7 mouse cellular contexts compared by ENCODE assay signal in the genomic region with DNA sequence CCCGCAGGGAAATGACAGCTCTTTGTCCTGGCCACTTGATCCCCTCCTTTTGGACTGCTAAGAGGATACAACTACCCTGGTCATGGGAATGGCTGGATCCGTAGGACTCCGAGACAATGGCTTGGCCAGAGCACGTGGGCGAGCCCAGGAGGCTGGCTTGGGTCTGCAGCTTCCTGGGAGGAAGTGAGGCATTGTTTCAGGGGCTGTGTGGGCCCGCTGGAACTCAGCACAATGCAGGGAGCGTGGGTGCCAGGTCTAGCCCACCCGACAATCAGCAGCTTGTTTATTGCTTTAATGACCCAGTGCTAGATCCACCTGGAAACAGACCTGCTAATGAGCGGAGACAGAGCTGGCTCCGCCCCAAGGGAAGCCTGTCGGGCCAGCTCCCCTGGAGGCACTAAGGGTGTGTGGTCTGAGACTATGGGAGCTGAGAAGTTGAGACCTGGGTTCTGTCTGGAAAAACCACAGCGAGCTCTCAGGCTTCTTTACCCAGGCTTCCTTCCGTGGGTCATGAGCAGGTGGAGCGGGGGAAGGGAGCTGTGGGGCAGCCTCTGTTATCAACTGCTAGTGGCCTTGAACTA. TPM values are rescaled to one million over a fixed set of nuclear protein-coding genes. Genes with fewer than 3 reads are reported as not detected.
DNase-seq lines count a peak whose midpoint lies in the region.

No protein-coding gene starts in this region.

- peak; percentile 21 for DNase-seq in thymus, postnatal 0 days (ENCODE audit: low spot score)
- no peak for DNase-seq in thymus, adult 18-20 months
- peak; percentile 69 for DNase-seq in gastrocnemius, postnatal 25 days
- peak; percentile 42 to 58 for DNase-seq in kidney, adult 8-10 months
- DNase-seq in lung, postnatal 25 days (ENCODE audit: low spot score), result peak; percentile 73
- DNase-seq in layer of hippocampus, adult 9-10 months (ENCODE audit: low spot score), result no peak
- no peak for DNase-seq in cerebellum, postnatal 36 days

RNA-seq across cellular contexts. Expression of a gene that starts 24.3 kb away (rescaled TPM):
- polyA plus RNA-seq in thymus, postnatal 0 days (2015; fragmentation: Nextera tagmentation; extraction: Ambion mirVana), result 14.6 and 15.2 TPM in 2 replicates
- total RNA-seq in gastrocnemius, postnatal 25 days (2021), result 1 to 10 TPM; 7.8 to 8.0 TPM

Comparison
In these comparisons a context has a peak if more than half of its experiments do, and no peak if none do; other contexts are left out.
1. DNase-seq: peak in thymus, postnatal 0 days (single experiment), gastrocnemius, postnatal 25 days (single experiment), kidney, adult 8-10 months (2 of 2) and lung, postnatal 25 days (single experiment); none in thymus, adult 18-20 months (0 of 2), layer of hippocampus, adult 9-10 months (single experiment) and cerebellum, postnatal 36 days (0 of 2).